Mouse (Mus musculus): ENCODE measurements around the gene Shf. TPM values are rescaled to one million over a fixed set of nuclear protein-coding genes. Genes with fewer than 3 reads are reported as not detected.

Gene Shf
- polyA plus RNA-seq, 1 experiment from 2014 or later = 6.8 TPM

Other genes with a start within 250 kb of the Shf start
- 65.6 and 70.8 TPM in 2 replicates for gene B2m, start 221.5 kb downstream of the Shf start, polyA plus RNA-seq (2015; fragmentation: Nextera tagmentation; extraction: Ambion mirVana)
- gene Trim69, start 208.5 kb downstream of the Shf start, polyA plus RNA-seq (2015; fragmentation: Nextera tagmentation; extraction: Ambion mirVana) = not detected in 2 replicates
- gene Patl2, start 183.0 kb downstream of the Shf start, polyA plus RNA-seq (2015; fragmentation: Nextera tagmentation; extraction: Ambion mirVana) = not detected in 2 replicates
- gene Terb2, start 182.9 kb downstream of the Shf start, polyA plus RNA-seq (2015; fragmentation: Nextera tagmentation; extraction: Ambion mirVana) = not detected in 2 replicates
- 18.8 and 19.8 TPM in 2 replicates for gene Sord, start 134.4 kb downstream of the Shf start, polyA plus RNA-seq (2015; fragmentation: Nextera tagmentation; extraction: Ambion mirVana)
- gene Duox2, start 70.7 kb downstream of the Shf start, polyA plus RNA-seq (2015; fragmentation: Nextera tagmentation; extraction: Ambion mirVana) = not detected in 2 replicates
- gene Duoxa2, start 70.3 kb downstream of the Shf start, polyA plus RNA-seq (2015; fragmentation: Nextera tagmentation; extraction: Ambion mirVana) = not detected in 2 replicates
- not detected in 2 replicates for gene Duoxa1, start 55.4 kb downstream of the Shf start, polyA plus RNA-seq (2015; fragmentation: Nextera tagmentation; extraction: Ambion mirVana)
- gene Duox1, start 53.5 kb downstream of the Shf start, polyA plus RNA-seq (2015; fragmentation: Nextera tagmentation; extraction: Ambion mirVana) = 0.04 TPM in 1 of 2 replicates, not detected in the other
- gene Slc28a2, start 57.3 kb upstream of the Shf start, polyA plus RNA-seq (2015; fragmentation: Nextera tagmentation; extraction: Ambion mirVana) = not detected in 2 replicates
- gene Gm14085, start 115.8 kb upstream of the Shf start, polyA plus RNA-seq (2015; fragmentation: Nextera tagmentation; extraction: Ambion mirVana) = not detected in 2 replicates
- gene Gatm, start 242.1 kb upstream of the Shf start, polyA plus RNA-seq (2015; fragmentation: Nextera tagmentation; extraction: Ambion mirVana) = 16.2 and 17.3 TPM in 2 replicates